Mouse (Mus musculus): ENCODE measurements around the gene Itpr3. TPM values are rescaled to one million over a fixed set of nuclear protein-coding genes. Genes with fewer than 3 reads are reported as not detected.

Gene Itpr3
- polyA plus RNA-seq, 1 experiment from 2014 or later = 0.73 TPM

GRCm38 (mm10) chr17:27146323-27146923 lies 89.3 kb downstream of the Itpr3 start:
- Histone ChIP-seq H3K9ac (ENCODE audit: low read depth, low read length) (0 out of 2 replicates have a peak overlapping the region, but pooled peaks have one; percentile 6), H3K36me3 (ENCODE audit: control insufficient read depth, insufficient read depth, low read length) (no peaks in the 10 kb centered on the region), H3K27me3 (ENCODE audit: control insufficient read depth, insufficient read depth, low read depth, low read length) (no peaks in the 10 kb centered on the region), H3K4me3 (ENCODE audit: low read depth, low read length) (no peak overlapping the region), H3K4me2 (ENCODE audit: low read length) (no peak overlapping the region), H3K27ac (ENCODE audit: low read length) (no peak overlapping the region), H3K4me1 (ENCODE audit: control insufficient read depth, insufficient read depth, low read length) (peaks cover 21% of the 10 kb centered on the region), H3K9me3 (replicated peaks; ENCODE audit: control insufficient read depth, low read length, poor library complexity, severe bottlenecking) (no peaks in the 10 kb centered on the region)
- no peak for ATAC-seq
- WGBS = 25% methylated on average over 8 of the region's 8 CpGs

DNA sequence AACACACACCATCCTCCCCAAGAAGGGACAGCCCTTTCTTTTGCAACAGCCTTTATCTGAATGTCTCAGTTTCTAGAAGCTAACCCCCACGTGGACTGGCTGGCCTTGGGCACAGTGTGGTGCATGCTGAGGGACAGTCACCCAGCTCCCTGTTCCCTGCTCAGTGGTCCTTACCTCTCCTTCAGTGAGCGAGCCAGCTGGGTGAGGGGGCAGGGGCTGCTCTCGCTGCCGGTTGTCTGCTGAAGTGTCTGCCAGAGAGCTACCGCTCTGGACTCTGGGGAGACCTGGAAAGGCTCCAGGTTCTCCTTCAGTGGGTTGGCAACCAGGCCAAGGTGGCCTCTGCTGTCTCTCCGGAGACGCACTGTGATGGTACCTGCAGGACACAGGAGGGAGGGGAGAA lies 93.8 kb downstream of the Itpr3 start:
- H3K36me3 ChIP-seq (ENCODE audit: control insufficient read depth, insufficient read depth, low read length) = no peaks in the 10 kb centered on the region
- H3K4me1 ChIP-seq (ENCODE audit: control insufficient read depth, insufficient read depth, low read length) = peaks cover 26% of the 10 kb centered on the region
- no peaks in the 10 kb centered on the region for H3K9me3 ChIP-seq (replicated peaks; ENCODE audit: control insufficient read depth, low read length, poor library complexity, severe bottlenecking)
- H3K27me3 ChIP-seq (ENCODE audit: control insufficient read depth, insufficient read depth, low read depth, low read length) = no peaks in the 10 kb centered on the region
- H3K9ac ChIP-seq (ENCODE audit: low read depth, low read length) = no peak overlapping the region
- H3K4me3 ChIP-seq (ENCODE audit: low read depth, low read length) = no peak overlapping the region
- no peak for ATAC-seq
- H3K4me2 ChIP-seq (ENCODE audit: low read length) = no peak overlapping the region
- WGBS = 67% methylated on average over 7 of the region's 7 CpGs
- no peak overlapping the region for H3K27ac ChIP-seq (ENCODE audit: low read length)

DNA sequence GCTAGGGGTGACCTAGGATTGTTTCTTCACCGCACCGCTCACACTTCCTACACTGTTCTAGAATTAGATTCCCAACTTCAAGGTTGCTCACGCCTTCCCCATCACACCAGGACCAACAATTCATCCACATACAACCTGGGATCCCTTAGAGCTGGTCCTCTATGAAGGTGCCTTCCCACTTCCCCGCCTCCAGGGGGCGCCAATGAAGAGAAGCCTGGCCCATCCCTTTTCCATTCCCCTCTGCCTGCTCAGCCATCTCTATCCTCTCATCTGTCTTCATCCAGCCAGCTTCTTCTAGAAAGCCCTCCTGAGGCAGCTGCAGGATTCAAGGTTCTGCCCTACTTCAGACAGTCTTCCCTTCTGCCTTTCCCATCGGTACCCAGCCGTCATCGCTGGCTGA lies 94.3 kb downstream of the Itpr3 start:
- no peak overlapping the region for H3K9ac ChIP-seq (ENCODE audit: low read depth, low read length)
- WGBS = 74% methylated on average over 8 of the region's 8 CpGs

GRCm38 (mm10) chr17:27152976-27153723 lies 96.0 kb downstream of the Itpr3 start:
- peaks cover 17% of the 10 kb centered on the region for H3K4me1 ChIP-seq (ENCODE audit: control insufficient read depth, insufficient read depth, low read length)
- H3K4me2 ChIP-seq (ENCODE audit: low read length) = no peak overlapping the region
- H3K27me3 ChIP-seq (ENCODE audit: control insufficient read depth, insufficient read depth, low read depth, low read length) = no peaks in the 10 kb centered on the region
- no peak overlapping the region for H3K9ac ChIP-seq (ENCODE audit: low read depth, low read length)
- no peaks in the 10 kb centered on the region for H3K9me3 ChIP-seq (replicated peaks; ENCODE audit: control insufficient read depth, low read length, poor library complexity, severe bottlenecking)
- H3K4me3 ChIP-seq (ENCODE audit: low read depth, low read length) = no peak overlapping the region
- no peak overlapping the region for H3K27ac ChIP-seq (ENCODE audit: low read length)
- H3K36me3 ChIP-seq (ENCODE audit: control insufficient read depth, insufficient read depth, low read length) = no peaks in the 10 kb centered on the region
- ATAC-seq = no peak
- WGBS = 65% methylated on average over 8 of the region's 8 CpGs

More for the DNA sequence above, 94.3 kb downstream of the Itpr3 start:
- Histone ChIP-seq H3K27me3 (ENCODE audit: control insufficient read depth, insufficient read depth, low read depth, low read length) (no peaks in the 10 kb centered on the region), H3K4me1 (ENCODE audit: control insufficient read depth, insufficient read depth, low read length) (peaks cover 22% of the 10 kb centered on the region), H3K27ac (ENCODE audit: low read length) (no peak overlapping the region), H3K4me3 (ENCODE audit: low read depth, low read length) (no peak overlapping the region), H3K9me3 (replicated peaks; ENCODE audit: control insufficient read depth, low read length, poor library complexity, severe bottlenecking) (no peaks in the 10 kb centered on the region), H3K4me2 (ENCODE audit: low read length) (no peak overlapping the region), H3K36me3 (ENCODE audit: control insufficient read depth, insufficient read depth, low read length) (no peaks in the 10 kb centered on the region)
- no peak for ATAC-seq

GRCm38 (mm10) chr17:27153773-27154193 lies 96.7 kb downstream of the Itpr3 start:
- no peak overlapping the region for H3K4me2 ChIP-seq (ENCODE audit: low read length)
- no peak for ATAC-seq
- no peak overlapping the region for H3K4me3 ChIP-seq (ENCODE audit: low read depth, low read length)
- no peaks in the 10 kb centered on the region for H3K9me3 ChIP-seq (replicated peaks; ENCODE audit: control insufficient read depth, low read length, poor library complexity, severe bottlenecking)
- WGBS = 71% methylated on average over 9 of the region's 9 CpGs
- no peak overlapping the region for H3K27ac ChIP-seq (ENCODE audit: low read length)
- H3K27me3 ChIP-seq (ENCODE audit: control insufficient read depth, insufficient read depth, low read depth, low read length) = no peaks in the 10 kb centered on the region
- H3K36me3 ChIP-seq (ENCODE audit: control insufficient read depth, insufficient read depth, low read length) = no peaks in the 10 kb centered on the region
- H3K4me1 ChIP-seq (ENCODE audit: control insufficient read depth, insufficient read depth, low read length) = peaks cover 12% of the 10 kb centered on the region
- no peak overlapping the region for H3K9ac ChIP-seq (ENCODE audit: low read depth, low read length)

DNA sequence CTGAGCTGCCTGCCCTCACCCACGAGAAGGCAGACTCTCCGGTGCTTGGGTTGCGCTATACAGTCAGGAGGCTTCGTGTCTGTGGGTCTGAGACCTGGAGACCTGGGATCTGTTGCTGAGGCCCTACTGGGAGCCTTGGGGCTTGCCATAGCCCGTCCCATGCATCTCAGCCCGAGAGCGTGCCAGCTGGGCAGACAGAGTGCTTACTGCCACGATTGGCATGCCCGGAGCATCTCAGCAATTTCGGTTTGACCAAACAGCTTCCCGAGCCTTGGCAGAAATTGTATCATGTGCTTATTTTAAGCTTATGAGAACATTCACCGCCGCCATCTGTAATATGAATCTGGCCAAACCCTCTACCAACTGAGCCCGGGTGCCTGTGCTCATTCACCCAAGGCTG lies 97.2 kb downstream of the Itpr3 start:
- Histone ChIP-seq H3K9ac (ENCODE audit: low read depth, low read length) (no peak overlapping the region), H3K36me3 (ENCODE audit: control insufficient read depth, insufficient read depth, low read length) (no peaks in the 10 kb centered on the region), H3K27ac (ENCODE audit: low read length) (no peak overlapping the region), H3K4me2 (ENCODE audit: low read length) (no peak overlapping the region), H3K4me1 (ENCODE audit: control insufficient read depth, insufficient read depth, low read length) (peaks cover 8% of the 10 kb centered on the region; the same call in 1 of the 2 replicates), H3K9me3 (replicated peaks; ENCODE audit: control insufficient read depth, low read length, poor library complexity, severe bottlenecking) (no peaks in the 10 kb centered on the region), H3K27me3 (ENCODE audit: control insufficient read depth, insufficient read depth, low read depth, low read length) (no peaks in the 10 kb centered on the region), H3K4me3 (ENCODE audit: low read depth, low read length) (no peak overlapping the region)
- WGBS = 87% methylated on average over 14 of the region's 14 CpGs
- ATAC-seq = no peak

- Histone ChIP-seq H3K4me2 (ENCODE audit: low read length) (no peak overlapping the region), H3K4me3 (ENCODE audit: low read depth, low read length) (no peak overlapping the region), H3K36me3 (ENCODE audit: control insufficient read depth, insufficient read depth, low read length) (no peaks in the 10 kb centered on the region), H3K9ac (ENCODE audit: low read depth, low read length) (no peak overlapping the region), H3K27ac (ENCODE audit: low read length) (no peak overlapping the region), H3K27me3 (ENCODE audit: control insufficient read depth, insufficient read depth, low read depth, low read length) (no peaks in the 10 kb centered on the region), H3K4me1 (ENCODE audit: control insufficient read depth, insufficient read depth, low read length) (peaks cover 8% of the 10 kb centered on the region; the same call in 1 of the 2 replicates), H3K9me3 (replicated peaks; ENCODE audit: control insufficient read depth, low read length, poor library complexity, severe bottlenecking) (no peaks in the 10 kb centered on the region)
- 82% methylated on average over 6 of the region's 6 CpGs for WGBS
- no peak for ATAC-seq
Observed at GRCm38 (mm10) chr17:27154881-27155280, 97.8 kb downstream of the Itpr3 start.

- 80% methylated on average over 8 of the region's 8 CpGs for WGBS
- no peak overlapping the region for H3K4me3 ChIP-seq (ENCODE audit: low read depth, low read length)
- no peak overlapping the region for H3K9ac ChIP-seq (ENCODE audit: low read depth, low read length)
- no peak for ATAC-seq
- no peaks in the 10 kb centered on the region; the same call in 1 of the 2 replicates for H3K27me3 ChIP-seq (ENCODE audit: control insufficient read depth, insufficient read depth, low read depth, low read length)
- no peaks in the 10 kb centered on the region for H3K9me3 ChIP-seq (replicated peaks; ENCODE audit: control insufficient read depth, low read length, poor library complexity, severe bottlenecking)
- no peak overlapping the region for H3K4me2 ChIP-seq (ENCODE audit: low read length)
- H3K4me1 ChIP-seq (ENCODE audit: control insufficient read depth, insufficient read depth, low read length) = peaks cover 5% of the 10 kb centered on the region; the same call in 1 of the 2 replicates
- no peak overlapping the region for H3K27ac ChIP-seq (ENCODE audit: low read length)
- H3K36me3 ChIP-seq (ENCODE audit: control insufficient read depth, insufficient read depth, low read length) = no peaks in the 10 kb centered on the region
Observed at GRCm38 (mm10) chr17:27155752-27156151, 98.6 kb downstream of the Itpr3 start.

DNA sequence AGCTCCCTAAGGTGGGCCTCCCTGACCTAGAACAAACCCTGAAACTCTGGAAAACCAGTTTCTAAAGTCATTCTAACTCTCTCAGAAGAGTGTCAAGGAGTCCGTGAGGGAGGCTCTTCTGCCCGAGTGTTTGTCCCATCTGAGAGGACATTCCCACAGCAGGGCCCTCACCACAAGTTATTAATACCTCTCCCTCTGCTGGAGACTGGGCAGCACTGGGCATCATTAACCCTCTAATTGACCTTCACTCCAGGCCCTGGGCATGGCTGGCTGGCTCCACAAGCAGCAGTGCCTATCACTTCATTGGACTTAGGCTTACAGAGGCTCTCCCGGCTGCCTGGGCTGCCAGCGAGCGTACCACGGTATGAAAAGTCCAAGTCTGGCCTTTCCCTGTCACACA lies 101.3 kb downstream of the Itpr3 start:
- Histone ChIP-seq H3K4me2 (ENCODE audit: low read length) (no peak overlapping the region), H3K4me3 (ENCODE audit: low read depth, low read length) (no peak overlapping the region), H3K27me3 (ENCODE audit: control insufficient read depth, insufficient read depth, low read depth, low read length) (no peaks in the 10 kb centered on the region; the same call in 1 of the 2 replicates), H3K4me1 (ENCODE audit: control insufficient read depth, insufficient read depth, low read length) (peaks cover 4% of the 10 kb centered on the region; the same call in 1 of the 2 replicates), H3K9me3 (replicated peaks; ENCODE audit: control insufficient read depth, low read length, poor library complexity, severe bottlenecking) (no peaks in the 10 kb centered on the region), H3K36me3 (ENCODE audit: control insufficient read depth, insufficient read depth, low read length) (no peaks in the 10 kb centered on the region), H3K9ac (ENCODE audit: low read depth, low read length) (no peak overlapping the region), H3K27ac (ENCODE audit: low read length) (no peak overlapping the region)
- WGBS = 89% methylated on average over 6 of the region's 6 CpGs
- no peak for ATAC-seq

Data from midbrain, embryonic 16.5 days (tissue).